Mouse (Mus musculus) hindbrain, postnatal 0 days (tissue): ENCODE measurements around the gene Add3. TPM values are rescaled to one million over a fixed set of nuclear protein-coding genes. Genes with fewer than 3 reads are reported as not detected.

Experiments
- ATAC-seq: fragments of 200-750 bp; cut with Nextera tagmentation; 2 replicates; pipeline ENCODE4 v1.8.0; 2017; ENCODE audit warnings: mild to moderate bottlenecking, moderate TSS enrichment, moderate library complexity
- DNase-seq: peaks from one replicate; pipeline ENCODE4 v3.0.0-alpha.2; 2015; ENCODE audit warnings: low spot score
- H3K27ac ChIP-seq: fragments of 300-500 bp; sonication (generic); 2 replicates; pipeline ENCODE4 v1.5.1; 2014; ENCODE audit warnings: mild to moderate bottlenecking
- H3K27me3 ChIP-seq: fragments of 300-500 bp; sonication (generic); 2 replicates; pipeline ENCODE4 v1.6.1; 2014; ENCODE audit warnings: low read length, mixed read lengths; ENCODE audit not compliant: insufficient read depth
- H3K36me3 ChIP-seq: fragments of 300-500 bp; sonication (generic); 2 replicates; pipeline ENCODE4 v1.6.1; 2014; ENCODE audit warnings: low read length, mixed read lengths; ENCODE audit not compliant: insufficient read depth
- H3K4me1 ChIP-seq: fragments of 300-500 bp; sonication (generic); 2 replicates; pipeline ENCODE4 v1.6.1; 2014; ENCODE audit warnings: antibody characterized with exemption, low read length, mixed read lengths; ENCODE audit not compliant: insufficient read depth
- H3K4me2 ChIP-seq: fragments of 300-500 bp; sonication (generic); 2 replicates; pipeline ENCODE4 v1.6.1; 2014; ENCODE audit warnings: low read depth, mild to moderate bottlenecking, low read length, moderate library complexity, mixed read lengths
- H3K4me3 ChIP-seq: fragments of 300-500 bp; sonication (generic); 2 replicates; pipeline ENCODE4 v1.5.1; 2014; ENCODE audit warnings: low read length
- H3K9ac ChIP-seq: fragments of 300-500 bp; sonication (generic); replicated peaks from 2 replicates; pipeline ENCODE4 v1.6.1; 2014; ENCODE audit warnings: mild to moderate bottlenecking, low read length, moderate library complexity, mixed read lengths
- H3K9me3 ChIP-seq: fragments of 300-500 bp; sonication (generic); 2 replicates; pipeline ENCODE4 v1.6.1; 2016; ENCODE audit warnings: low read length, mixed read lengths
- CTCF ChIP-seq: IDR thresholded peaks from 2 replicates; pipeline ENCODE4 v1.5.1; 2016; ENCODE audit warnings: antibody characterized with exemption, control low read depth, low read depth
- WGBS: fragments of 180-500 bp; shearing (Covaris S2); extraction: QIAGEN DNeasy Blood & Tissue Kit; methylation state at CpG from one replicate; pipeline ENCODE4 v1.1.7; 2014; 5-methylcytosine and 5-hydroxymethylcytosine counted together
- polyA plus RNA-seq: library from polyadenylated mRNA; unstranded; fragments of >200 nt; fragmentation: Nextera tagmentation; extraction: Ambion mirVana; gene quantifications from 2 replicates; pipeline ENCODE4 v1.2.1, GENCODE M21; 2015
- total RNA-seq: library from RNA; depleted of rRNA; stranded (reverse); fragments of >200 nt; gene quantifications from 2 replicates; pipeline ENCODE4 v1.2.3, GENCODE M21; 2014

The Add3 gene
- total and polyA plus RNA-seq, 2 experiments from 2014 or later = 56.7 to 65.2 TPM

DNA sequence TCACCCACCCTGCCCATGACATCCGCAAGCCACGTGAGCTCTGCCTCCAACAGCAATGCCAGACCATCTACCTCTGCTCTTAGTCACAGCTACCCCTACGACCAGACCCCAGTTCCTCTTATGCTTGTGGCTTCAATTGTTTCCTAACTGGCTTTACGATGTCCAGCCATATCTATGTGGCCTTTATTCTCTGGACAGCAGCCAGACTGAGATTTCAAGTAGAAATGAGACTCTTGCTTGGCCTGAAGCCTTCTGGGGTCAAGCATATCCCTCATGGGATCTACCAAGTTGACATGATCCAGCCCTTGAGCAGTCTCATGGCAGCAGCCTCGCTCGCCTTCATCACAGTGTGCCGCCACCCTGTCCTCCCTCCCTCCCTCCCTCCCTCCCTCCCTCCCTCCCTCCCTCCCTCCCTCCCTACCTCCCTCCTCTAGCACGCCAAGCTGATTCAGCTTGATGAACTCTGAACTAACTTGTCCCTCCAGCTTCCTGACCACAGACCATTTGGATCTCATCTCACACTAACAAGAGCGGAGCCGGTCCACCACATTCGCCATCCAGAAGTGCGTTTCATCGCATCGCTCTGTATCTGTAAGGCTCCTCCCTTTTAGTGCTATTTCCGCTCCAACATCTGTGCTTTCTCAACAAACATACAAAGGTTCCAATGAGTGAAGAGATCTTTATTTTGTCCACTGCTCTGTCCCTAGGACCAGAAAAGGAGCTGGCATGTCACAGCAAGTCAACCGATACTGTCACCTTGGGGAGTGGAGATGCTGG is 9.7 kb upstream of the Add3 start:
- TF ChIP-seq CTCF = no peak
- Histone ChIP-seq H3K36me3 (no peaks in the 10 kb centered on the region), H3K4me1 (no peaks in the 10 kb centered on the region), H3K9ac (no peak overlapping the region), H3K27ac (no peak overlapping the region), H3K4me2 (no peak overlapping the region), H3K4me3 (no peak overlapping the region), H3K27me3 (no peaks in the 10 kb centered on the region), H3K9me3 (no peaks in the 10 kb centered on the region)
- ATAC-seq = no peak
- no peak for DNase-seq
- 89% methylated on average over 15 of the region's 16 CpGs for whole genome bisulfite sequencing

DNA sequence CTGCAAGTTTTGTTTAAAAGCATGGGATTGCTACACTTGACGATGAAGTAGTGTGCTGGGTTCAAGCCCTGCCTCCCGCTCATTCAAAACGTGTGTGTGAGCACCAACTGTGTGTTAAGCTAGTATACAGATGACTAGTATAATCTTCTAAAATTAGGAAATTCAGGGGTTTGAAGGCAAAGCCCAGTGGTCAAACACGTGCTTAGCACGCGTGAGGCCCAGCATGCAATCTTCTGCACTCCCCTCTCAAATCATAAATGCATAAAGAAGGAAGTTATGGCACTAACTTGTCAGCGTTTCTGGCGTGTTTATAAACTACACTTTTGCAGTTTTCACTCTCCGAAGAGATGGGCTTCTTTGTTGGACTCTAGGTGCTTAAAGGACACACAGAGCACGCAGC is 7.8 kb upstream of the Add3 start:
- no peak for ATAC-seq

DNA sequence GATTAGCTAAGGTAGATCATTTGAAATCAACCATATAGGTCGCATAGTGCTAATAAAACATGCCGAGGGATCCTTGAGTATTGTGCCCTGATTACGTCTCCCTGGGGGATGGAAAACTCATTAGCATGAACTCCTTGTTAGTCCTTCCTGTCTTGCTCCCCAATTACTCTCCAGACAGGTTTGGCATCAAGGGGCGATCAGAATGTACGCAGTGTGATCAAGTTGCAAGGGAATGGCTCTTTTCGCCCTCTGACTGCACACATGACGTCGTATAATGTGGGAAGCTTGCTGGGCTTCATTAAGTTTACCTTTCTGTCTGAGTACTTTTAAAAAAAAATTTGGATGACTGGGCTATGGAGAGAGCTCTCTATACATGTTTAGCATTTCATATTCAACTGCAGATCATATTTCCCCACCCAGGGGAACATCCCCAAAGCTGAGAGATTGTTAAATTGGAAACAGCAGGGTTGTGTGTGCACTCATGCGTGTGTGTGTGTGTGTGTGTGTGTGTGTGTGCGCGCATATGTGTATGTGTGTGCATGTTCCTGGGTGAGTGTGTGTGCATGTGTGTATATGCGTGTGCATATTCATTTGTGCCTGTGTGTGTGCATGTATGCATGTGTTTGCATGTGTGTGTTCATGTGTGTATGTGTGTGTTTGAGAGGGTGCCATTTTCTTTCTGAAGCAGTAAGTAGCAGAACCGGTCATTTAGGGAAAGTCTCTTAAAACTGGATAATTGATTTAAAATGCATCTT is 3.7 kb upstream of the Add3 start:
- Histone ChIP-seq H3K9me3 (no peaks in the 10 kb centered on the region), H3K4me2 (no peak overlapping the region), H3K4me1 (no peaks in the 10 kb centered on the region), H3K9ac (no peak overlapping the region), H3K27ac (no peak overlapping the region), H3K36me3 (no peaks in the 10 kb centered on the region), H3K4me3 (no peak overlapping the region), H3K27me3 (no peaks in the 10 kb centered on the region)
- ATAC-seq = no peak
- no peak for TF ChIP-seq CTCF
- WGBS = 71% methylated on average over 13 of the region's 13 CpGs
- no peak for DNase-seq

More for the DNA sequence above, 7.8 kb upstream of the Add3 start:
- Histone ChIP-seq H3K9me3 (no peaks in the 10 kb centered on the region), H3K4me3 (no peak overlapping the region), H3K27me3 (no peaks in the 10 kb centered on the region), H3K27ac (no peak overlapping the region), H3K4me2 (no peak overlapping the region), H3K36me3 (no peaks in the 10 kb centered on the region), H3K9ac (no peak overlapping the region), H3K4me1 (no peaks in the 10 kb centered on the region)
- no peak for TF ChIP-seq CTCF
- 86% methylated on average over 10 of the region's 10 CpGs for WGBS
- DNase-seq = no peak

DNA sequence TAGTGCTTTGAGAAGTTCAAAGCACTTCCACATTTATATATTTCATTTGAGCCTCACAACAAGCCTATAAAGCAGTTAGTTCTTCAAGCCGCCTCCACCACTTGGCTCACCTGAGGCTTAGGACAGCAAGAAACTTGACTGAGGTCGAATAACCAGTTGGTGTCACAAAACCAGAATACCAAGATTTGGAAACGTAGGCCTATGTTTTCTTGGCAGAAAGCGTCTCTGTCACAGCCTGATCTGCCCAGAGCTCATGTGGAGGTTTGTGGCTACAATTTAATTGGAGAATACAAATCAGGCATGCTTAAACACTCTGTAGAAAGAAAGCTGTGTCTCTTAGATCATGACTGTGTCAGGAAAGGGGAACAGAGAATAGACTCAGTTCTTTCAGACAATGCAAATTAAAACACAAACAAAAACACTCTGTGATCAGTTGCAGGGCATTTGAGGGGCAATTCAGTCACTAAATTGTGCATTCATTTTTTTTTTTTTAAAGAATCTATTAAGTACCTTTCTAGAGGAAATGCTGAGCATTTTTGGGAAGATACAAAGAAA is 3.0 kb upstream of the Add3 start:
- 41% methylated on average over 4 of the region's 4 CpGs for WGBS
- Histone ChIP-seq H3K36me3 (no peaks in the 10 kb centered on the region), H3K4me2 (no peak overlapping the region), H3K27ac (no peak overlapping the region), H3K27me3 (no peaks in the 10 kb centered on the region), H3K9me3 (no peaks in the 10 kb centered on the region), H3K9ac (no peak overlapping the region), H3K4me3 (no peak overlapping the region), H3K4me1 (no peaks in the 10 kb centered on the region)
- DNase-seq (no peak), ATAC-seq (no peak)
- no peak for TF ChIP-seq CTCF

DNA sequence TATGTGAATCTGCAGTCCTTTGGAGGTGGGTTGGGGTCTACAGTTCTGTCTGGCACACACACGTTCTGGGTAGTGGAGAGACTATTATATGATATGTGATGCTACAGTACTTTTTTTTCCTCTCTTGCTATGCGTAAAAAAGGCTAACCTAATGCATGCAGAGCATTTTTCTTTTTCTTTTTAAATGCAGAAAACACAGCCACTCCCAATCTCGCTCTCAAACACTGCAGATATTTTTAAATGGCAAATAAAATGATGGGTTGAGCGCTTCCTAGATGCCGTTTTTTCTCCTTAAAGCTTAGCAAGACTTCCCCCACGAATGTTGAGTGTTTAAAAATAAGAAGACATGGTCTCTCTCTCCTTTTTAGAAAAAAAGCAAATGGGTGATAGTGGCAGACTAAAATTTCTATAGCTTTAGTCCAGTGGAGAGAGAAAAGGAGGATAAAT is 584 bp downstream of the Add3 start:
- no peak for DNase-seq

DNA sequence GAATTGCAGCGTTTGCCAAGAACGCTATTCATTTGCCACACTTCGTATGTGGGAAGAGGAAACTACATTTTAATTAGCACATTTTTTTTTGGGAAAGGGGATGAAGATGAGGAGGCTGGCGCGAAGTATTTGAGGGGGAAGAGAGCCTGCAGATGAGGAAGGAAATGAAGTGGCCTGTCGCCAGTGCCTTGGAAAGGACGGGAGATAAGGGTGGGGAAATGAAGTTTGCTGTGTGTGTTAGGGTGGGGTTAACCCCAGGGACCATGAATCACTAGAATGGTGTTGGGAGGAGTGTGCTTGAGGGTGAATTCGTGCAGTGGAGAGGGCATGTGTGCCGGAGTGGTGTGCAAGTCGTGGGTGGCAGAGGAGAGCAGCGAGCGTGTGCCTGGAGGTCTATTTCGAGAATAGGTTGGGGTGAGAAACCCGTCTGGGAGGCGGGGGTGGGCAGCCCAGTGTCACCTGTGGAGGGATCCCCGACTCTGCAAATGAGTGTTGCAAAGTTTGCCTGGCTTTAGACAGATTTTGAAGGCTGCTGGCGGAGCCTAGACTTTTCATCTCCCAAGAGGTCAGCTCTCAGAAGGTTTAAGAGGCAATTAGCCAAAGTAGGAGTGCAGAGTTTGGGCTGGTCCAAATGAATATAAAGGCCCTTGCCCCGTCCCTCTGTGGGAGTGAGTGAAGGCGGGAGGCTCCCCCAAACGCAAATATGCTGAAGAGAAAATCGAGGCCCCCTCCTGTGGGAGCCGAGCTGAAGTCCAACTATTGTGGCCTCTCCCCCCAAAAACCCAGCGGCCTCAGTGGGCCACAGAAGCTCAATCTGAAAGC is 1.2 kb downstream of the Add3 start:
- Histone ChIP-seq H3K9me3 (no peaks in the 10 kb centered on the region), H3K4me1 (peaks cover 12% of the 10 kb centered on the region; the same call in 1 of the 2 replicates), H3K4me2 (peak overlapping the region; percentile 91), H3K4me3 (peak overlapping the region; percentile 93), H3K27me3 (no peaks in the 10 kb centered on the region), H3K36me3 (no peaks in the 10 kb centered on the region), H3K9ac (peak overlapping the region; percentile 75), H3K27ac (peak overlapping the region; percentile 91)
- TF ChIP-seq CTCF = no peak
- DNase-seq = peak; percentile 58
- WGBS = 2% methylated on average over 23 of the region's 23 CpGs
- peak; percentile 0; the same call in 1 of the 2 replicates for ATAC-seq

More for the DNA sequence above, 584 bp downstream of the Add3 start:
- H3K4me3 ChIP-seq = peak overlapping the region; percentile 93
- H3K9me3 ChIP-seq = no peaks in the 10 kb centered on the region
- H3K27me3 ChIP-seq = no peaks in the 10 kb centered on the region
- H3K9ac ChIP-seq = peak overlapping the region; percentile 75
- no peak for TF ChIP-seq CTCF
- ATAC-seq = no peak
- H3K36me3 ChIP-seq = no peaks in the 10 kb centered on the region
- H3K4me2 ChIP-seq = peak overlapping the region; percentile 91
- 2% methylated on average over 6 of the region's 6 CpGs for WGBS
- H3K4me1 ChIP-seq = peaks cover 12% of the 10 kb centered on the region; the same call in 1 of the 2 replicates
- H3K27ac ChIP-seq = peak overlapping the region; percentile 91
